In genomic region chr12:40535655-40536618, GRCm38 (mm10) we compare ENCODE assay signal across 9 mouse cellular contexts.
DNase-seq lines count a peak whose midpoint lies in the region; ATAC-seq and TF ChIP-seq lines count a peak whose summit lies in the region.
"Had no signal": no experiment of that assay in that cellular context is flagged by ENCODE, and none has a peak within 500 bp of the region (broad histone marks: within the 10 kb centered on the region; RNA-seq: fewer than 3 reads in every experiment).

No protein-coding gene starts in this region.

- intact Hi-C loops in heart, adult 2 months (cut with DNase I) = loop anchor here (10.0 kb wide), 1 partner anchor 91 kb away; the partner anchor contains the start of genes Dock4 and Zfp277
- intact Hi-C loops in heart, postnatal 36 days (cut with DNase I) = no loop called here

- no peak for TF ChIP-seq EP300 in heart, adult 2 months (IDR thresholded peaks at IDR 0.05; ENCODE audit: insufficient read depth, low read depth, low read length)
- TF ChIP-seq EP300 in MEL (IDR thresholded peaks at IDR 0.05; ENCODE audit: low read depth in 1 of 2, low read length in 2 of 2) = no peak

- no peak overlapping the region; the same call in 1 of the 2 replicates for H3K9ac ChIP-seq in heart, adult 2 months (ENCODE audit: low read depth, low read length)
- H3K9ac ChIP-seq in heart, embryonic 11.5 days (ENCODE audit: low read depth, low read length) = no peak overlapping the region
- no peak overlapping the region for H3K9ac ChIP-seq in MEL (ENCODE audit: control insufficient read depth, low read depth, low read length, poor library complexity, severe bottlenecking)

- H3K9me3 ChIP-seq in heart, embryonic 11.5 days (replicated peaks; ENCODE audit: control insufficient read depth, low read length) = no peaks in the 10 kb centered on the region
- no peaks in the 10 kb centered on the region for H3K9me3 ChIP-seq in MEL (replicated peaks; ENCODE audit: insufficient read depth, low read length)

- H3K4me3 ChIP-seq in heart, adult 2 months = no peak overlapping the region
- H3K4me3 ChIP-seq in heart, embryonic 11.5 days (ENCODE audit: low read depth, low read length) = no peak overlapping the region
- H3K4me3 ChIP-seq in MEL (ENCODE audit: control insufficient read depth in 1 of 2, insufficient read depth in 1 of 2, low read depth in 2 of 2, low read length in 2 of 2) = no peak overlapping the region

- peaks cover 6% of the 10 kb centered on the region; the same call in 1 of the 2 replicates for H3K79me2 ChIP-seq in heart, adult 2 months (replicated peaks; ENCODE audit: control insufficient read depth, insufficient read depth, low read length)
- no peaks in the 10 kb centered on the region for H3K79me2 ChIP-seq in MEL (ENCODE audit: control insufficient read depth, insufficient read depth, low read length, poor library complexity)

- H3K27me3 ChIP-seq in heart, adult 2 months (ENCODE audit: control insufficient read depth, insufficient read depth, low read length) = no peaks in the 10 kb centered on the region
- no peaks in the 10 kb centered on the region for H3K27me3 ChIP-seq in heart, embryonic 11.5 days (ENCODE audit: control insufficient read depth, insufficient read depth, low read length)
- no peaks in the 10 kb centered on the region for H3K27me3 ChIP-seq in MEL (ENCODE audit: control insufficient read depth in 1 of 2, insufficient read depth in 2 of 2, low read length in 2 of 2)
- H3K27me3 ChIP-seq: Patski had no signal

- 57% methylated on average over 9 of the region's 9 CpGs for WGBS in heart, adult 2 months
- 73% methylated on average over 9 of the region's 9 CpGs for WGBS in heart, embryonic 11.5 days (ENCODE audit: insufficient replicate concordance)

- TF ChIP-seq RAD21 in MEL (IDR thresholded peaks at IDR 0.05; ENCODE audit: low read depth, low read length) = no peak

- TF ChIP-seq CTCF in heart, adult 2 months (IDR thresholded peaks at IDR 0.05) = no peak
- TF ChIP-seq CTCF in MEL (IDR thresholded peaks at IDR 0.05 in 2 of 3, conservative IDR thresholded peaks at IDR 0.05 in 1 of 3; ENCODE audit: control insufficient read depth in 1 of 3, insufficient read depth in 1 of 3, low read depth in 2 of 3, low read length in 3 of 3, poor library complexity in 1 of 3, severe bottlenecking in 1 of 3) = no peak

- peak overlapping the region; percentile 31 for H3K27ac ChIP-seq in heart, adult 2 months
- no peak overlapping the region for H3K27ac ChIP-seq in heart, embryonic 11.5 days (ENCODE audit: low read depth, low read length)
- H3K27ac ChIP-seq in MEL (ENCODE audit: control insufficient read depth, low read depth, low read length) = no peak overlapping the region

- peak in 1 of 2 experiments; percentile 67 for DNase-seq in heart, adult 2 months
- DNase-seq in MEL (ENCODE audit: low read depth, low spot score) = peak; percentile 44
- DNase-seq in heart, postnatal 36 days = peak; percentile 26 to 37
- peak; percentile 40 to 60 for DNase-seq in monocyte, adult 2 months (ENCODE audit: low read depth in 1 of 2, low spot score in 2 of 2)
- no peak for DNase-seq in retina, embryonic 14.5 days (ENCODE audit: low spot score)
- DNase-seq in urinary bladder, adult 2 months (ENCODE audit: low spot score) = no peak
- DNase-seq in urinary bladder, postnatal 36 days (ENCODE audit: low spot score in 2 of 2) = no peak

- H3K4me2 ChIP-seq in heart, embryonic 11.5 days = no peak overlapping the region

- peaks cover 5% of the 10 kb centered on the region; the same call in 1 of the 2 replicates for H3K36me3 ChIP-seq in heart, adult 2 months (ENCODE audit: control insufficient read depth, insufficient read depth, low read length)
- H3K36me3 ChIP-seq in heart, embryonic 11.5 days (ENCODE audit: control insufficient read depth, insufficient read depth, low read length) = no peaks in the 10 kb centered on the region
- no peaks in the 10 kb centered on the region for H3K36me3 ChIP-seq in MEL (ENCODE audit: control insufficient read depth in 1 of 2, insufficient read depth in 2 of 2, low read length in 2 of 2)

- ATAC-seq in heart, embryonic 11.5 days (replicated peaks; ENCODE audit: insufficient number of reproducible peaks, low FRiP score, low TSS enrichment) = no peak
- ATAC-seq: Patski had no signal

- H3K4me1 ChIP-seq in heart, adult 2 months (ENCODE audit: control insufficient read depth, insufficient read depth, low read length) = peaks cover 8% of the 10 kb centered on the region
- H3K4me1 ChIP-seq in heart, embryonic 11.5 days (ENCODE audit: control insufficient read depth, insufficient read depth, low read length) = 0 out of 2 replicates have a peak, but pooled peaks cover 2% of the 10 kb centered on the region
- no peaks in the 10 kb centered on the region for H3K4me1 ChIP-seq in MEL (ENCODE audit: control insufficient read depth in 1 of 2, insufficient read depth in 2 of 2, low read length in 2 of 2)

- TF ChIP-seq POLR2A in heart, adult 2 months (IDR thresholded peaks at IDR 0.05; ENCODE audit: insufficient read depth, low read depth, low read length) = no peak
- TF ChIP-seq POLR2A in MEL (IDR thresholded peaks at IDR 0.05; ENCODE audit: control insufficient read depth in 1 of 2, insufficient read depth in 1 of 2, low read depth in 1 of 2, low read length in 2 of 2, poor library complexity in 1 of 2) = no peak

TF ChIP-seq in MEL, 35 proteins besides CTCF, POLR2A, EP300 and RAD21:
- no peak for TF ChIP-seq POLR2AphosphoS5 (IDR thresholded peaks at IDR 0.05; ENCODE audit: borderline replicate concordance, low read depth, low read length)
- TF ChIP-seq MXI1 (IDR thresholded peaks at IDR 0.05; ENCODE audit: low read depth, low read length) = no peak
- no peak for TF ChIP-seq MEF2A (IDR thresholded peaks at IDR 0.05; ENCODE audit: extremely low read depth, insufficient replicate concordance, low read depth, low read length, poor library complexity, severe bottlenecking)
- TF ChIP-seq MYB (IDR thresholded peaks at IDR 0.05; ENCODE audit: low read depth, low read length) = no peak
- no peak for TF ChIP-seq ZNF384 (IDR thresholded peaks at IDR 0.05; ENCODE audit: low read depth, low read length)
- no peak for TF ChIP-seq SMC3 (IDR thresholded peaks at IDR 0.05; ENCODE audit: low read depth, low read length)
- TF ChIP-seq GABPA (IDR thresholded peaks at IDR 0.05; ENCODE audit: low read depth, low read length) = no peak
- no peak for TF ChIP-seq MAZ (IDR thresholded peaks at IDR 0.05; ENCODE audit: low read depth, low read length)
- no peak for TF ChIP-seq ELF1 (IDR thresholded peaks at IDR 0.05; ENCODE audit: low read depth, low read length)
- no peak for TF ChIP-seq TAL1 (IDR thresholded peaks at IDR 0.05; ENCODE audit: low read length)
- TF ChIP-seq ETS1 (IDR thresholded peaks at IDR 0.05; ENCODE audit: low read depth, low read length) = no peak
- no peak for TF ChIP-seq MAX (IDR thresholded peaks at IDR 0.05; ENCODE audit: low read length)
- TF ChIP-seq HCFC1 (IDR thresholded peaks at IDR 0.05; ENCODE audit: low read depth, low read length) = no peak
- no peak for TF ChIP-seq MAFK (IDR thresholded peaks at IDR 0.05; ENCODE audit: borderline replicate concordance, low read depth, low read length)

Comparison
In these comparisons a context has a peak if more than half of its experiments do, and no peak if none do; other contexts are left out.
1. DNase-seq: peak in MEL (single experiment), heart, postnatal 36 days (2 of 2) and monocyte, adult 2 months (2 of 2); none in retina, embryonic 14.5 days (single experiment), urinary bladder, adult 2 months (single experiment) and urinary bladder, postnatal 36 days (0 of 2).